Mouse (Mus musculus) megakaryocyte, embryonic 14.5 days (primary cell): ENCODE measurements at regions not wholly inside any gene's neighbourhood (a gene's known extent, or its start where the extent isn't known, plus 50 kb on each side); places are given as distances from the start of the nearest gene placed in this dataset.

Experiments
- FLI1 ChIP-seq: IDR thresholded peaks from 2 replicates; pipeline ENCODE4 v1.6.1; 2012; ENCODE audit warnings: low read length, inconsistent platforms, mixed read lengths
- GATA1 ChIP-seq: IDR thresholded peaks from 3 replicates; pipeline ENCODE4 v1.6.1; 2012; ENCODE audit warnings: mixed read lengths, low read length, inconsistent platforms, borderline replicate concordance

DNA sequence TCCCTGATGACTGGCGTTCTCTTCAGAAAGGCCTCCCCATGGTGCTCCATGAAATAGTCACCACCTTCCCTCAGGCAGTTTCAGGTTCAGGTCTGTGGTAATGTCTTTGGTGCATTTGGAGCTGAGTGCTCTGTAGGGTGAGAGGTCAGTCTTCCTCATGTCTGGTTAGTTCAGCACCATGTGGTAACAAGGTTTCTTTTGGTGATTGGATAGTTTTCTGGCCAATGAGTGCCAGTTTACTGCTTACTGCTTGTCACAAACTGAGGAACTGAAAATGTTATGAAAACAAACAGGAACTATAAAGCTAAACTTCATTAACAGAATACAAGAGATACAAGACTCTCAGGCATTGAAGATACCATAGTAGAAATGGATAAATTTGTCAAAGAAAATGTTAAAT lies 59.0 kb upstream of the Nlrp1b start:
- TF ChIP-seq GATA1 (no peak), FLI1 (no peak)
